Comparison of ENCODE assay signal across 8 mouse cellular contexts in the genomic region with DNA sequence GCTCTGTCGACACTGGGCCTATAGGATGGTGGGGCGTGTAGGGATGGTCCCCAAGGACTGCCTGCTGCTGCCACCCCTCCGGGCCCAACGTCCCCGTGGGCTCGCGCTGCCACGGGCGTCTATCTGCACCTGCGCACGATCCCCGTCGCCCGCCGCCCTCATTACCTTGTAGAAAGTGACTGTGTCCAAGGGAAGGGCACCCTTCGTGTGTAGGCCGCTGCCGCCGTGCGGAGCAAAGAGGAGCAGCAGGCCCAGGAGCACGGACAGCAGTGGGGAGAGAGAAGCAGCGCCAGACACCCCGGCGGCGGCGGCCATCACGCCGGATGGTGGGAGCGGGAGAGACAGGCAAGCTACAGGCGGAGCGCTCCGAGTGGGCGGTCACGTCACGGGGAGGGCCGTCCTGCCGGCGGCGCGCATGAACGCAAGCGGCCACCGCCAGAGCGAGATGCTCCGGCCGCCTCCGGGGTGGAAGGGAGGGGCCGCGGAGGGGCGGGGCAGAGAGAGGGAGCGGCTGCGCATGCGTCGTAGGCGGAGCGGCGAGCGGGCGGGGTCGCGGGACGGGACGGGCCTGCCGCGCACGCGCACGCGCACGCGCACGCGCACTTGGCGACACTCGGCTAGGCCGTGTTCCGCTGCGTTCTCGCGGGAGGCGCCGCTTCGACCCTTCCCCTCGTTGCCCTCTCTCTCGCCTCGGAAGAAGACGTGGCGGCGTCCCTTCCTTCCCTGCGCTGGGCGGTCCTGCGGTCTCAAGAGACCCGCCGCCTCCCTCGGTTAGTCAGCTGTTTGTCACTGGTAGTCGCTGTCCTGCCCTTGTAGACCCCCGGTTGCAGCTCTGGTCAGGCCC. TPM values are rescaled to one million over a fixed set of nuclear protein-coding genes. Genes with fewer than 3 reads are reported as not detected.
DNase-seq lines count a peak whose midpoint lies in the region; ATAC-seq and TF ChIP-seq lines count a peak whose summit lies in the region.

A gene (minus strand): TSS at position 481 of the 844 bp plus-strand sequence.

- intact Hi-C loops in heart, postnatal 10 days (cut with DNase I) = loop anchor here (5.0 kb wide), 2 partner anchors 140 to 260 kb away; a partner anchor contains a TSS

- peak within 1 kb of the TSS; percentile 93 for H3K9ac ChIP-seq in forebrain, embryonic 13.5 days
- peak within 1 kb of the TSS; percentile 98 for H3K9ac ChIP-seq in liver, postnatal 0 days (replicated peaks)
- H3K9ac ChIP-seq in neural tube, embryonic 14.5 days (replicated peaks; ENCODE audit: low read depth, low read length) = peak within 1 kb of the TSS; percentile 93

- H3K27me3 ChIP-seq in E14TG2a.4 (ENCODE audit: insufficient read depth, low read length) = no peaks in the 10 kb centered on the region
- H3K27me3 ChIP-seq in forebrain, embryonic 13.5 days = no peaks in the 10 kb centered on the region
- H3K27me3 ChIP-seq in liver, postnatal 0 days (ENCODE audit: insufficient read depth, low read length) = no peaks in the 10 kb centered on the region
- H3K27me3 ChIP-seq in neural tube, embryonic 14.5 days (ENCODE audit: control insufficient read depth, insufficient read depth, low read length) = peaks cover 4% of the 10 kb centered on the region; the same call in 1 of the 2 replicates

- WGBS in forebrain, embryonic 13.5 days = under 1% methylated on average over 90 of the region's 97 CpGs
- under 1% methylated on average over 94 of the region's 97 CpGs for WGBS in large intestine, adult 2 months
- WGBS in liver, postnatal 0 days (ENCODE audit: insufficient replicate concordance) = under 1% methylated on average over 63 of the region's 97 CpGs
- WGBS in neural tube, embryonic 14.5 days = 0% methylated on average over 26 of the region's 97 CpGs

- H3K27ac ChIP-seq in forebrain, embryonic 13.5 days = peak within 1 kb of the TSS; percentile 95
- H3K27ac ChIP-seq in liver, postnatal 0 days (ENCODE audit: low read depth) = peak within 1 kb of the TSS; percentile 97
- H3K27ac ChIP-seq in neural tube, embryonic 14.5 days (ENCODE audit: low read depth, low read length) = peak within 1 kb of the TSS; percentile 96

- peak; percentile 93 for ATAC-seq in forebrain, embryonic 13.5 days
- peak; percentile 92 for ATAC-seq in liver, postnatal 0 days
- peak; percentile 93 for ATAC-seq in neural tube, embryonic 14.5 days (ENCODE audit: low read depth)

- no peak for TF ChIP-seq EP300 in liver, postnatal 0 days (IDR thresholded peaks at IDR 0.05; ENCODE audit: low read depth)

- peak within 1 kb of the TSS; percentile 91 for H3K4me2 ChIP-seq in forebrain, embryonic 13.5 days
- H3K4me2 ChIP-seq in liver, postnatal 0 days (ENCODE audit: low read depth, low read length) = peak within 1 kb of the TSS; percentile 96
- peak within 1 kb of the TSS; percentile 93 for H3K4me2 ChIP-seq in neural tube, embryonic 14.5 days (ENCODE audit: low read depth, low read length)

- H3K36me3 ChIP-seq in E14TG2a.4 (ENCODE audit: insufficient read depth, low read length) = peaks cover 44% of the 10 kb centered on the region
- peaks cover 27% of the 10 kb centered on the region for H3K36me3 ChIP-seq in forebrain, embryonic 13.5 days (ENCODE audit: poor library complexity, severe bottlenecking)
- peaks cover 24% of the 10 kb centered on the region for H3K36me3 ChIP-seq in liver, postnatal 0 days (replicated peaks; ENCODE audit: insufficient read depth, low read length)
- H3K36me3 ChIP-seq in neural tube, embryonic 14.5 days (ENCODE audit: control insufficient read depth, insufficient read depth, low read length) = peaks cover 5% of the 10 kb centered on the region; the same call in 1 of the 2 replicates

- H3K9me3 ChIP-seq in E14TG2a.4 (ENCODE audit: low read length) = no peaks in the 10 kb centered on the region
- no peaks in the 10 kb centered on the region for H3K9me3 ChIP-seq in forebrain, embryonic 13.5 days (replicated peaks)
- no peaks in the 10 kb centered on the region for H3K9me3 ChIP-seq in liver, postnatal 0 days (ENCODE audit: low read length)
- no peaks in the 10 kb centered on the region for H3K9me3 ChIP-seq in neural tube, embryonic 14.5 days (ENCODE audit: control insufficient read depth, low read length)

- no peak for TF ChIP-seq CTCF in E14TG2a.4 (conservative IDR thresholded peaks at IDR 0.05; ENCODE audit: low read length)
- peak; percentile 41 for TF ChIP-seq CTCF in liver, postnatal 0 days (IDR thresholded peaks at IDR 0.05; ENCODE audit: low read depth)

- peak; percentile 93 for DNase-seq in c-Kit-positive CD71-positive TER-119-positive erythroid progenitor cells, embryonic 14.5 days (ENCODE audit: low spot score)
- DNase-seq in heart, postnatal 10 days = peak; percentile 99
- peak; percentile 68 for DNase-seq in large intestine, adult 2 months (ENCODE audit: low read depth, low spot score)
- peak; percentile 100 for DNase-seq in liver, postnatal 0 days
- peak; percentile 99 for DNase-seq in testis, postnatal 10 days (ENCODE audit: low spot score)

- peaks cover 64% of the 10 kb centered on the region for H3K4me1 ChIP-seq in E14TG2a.4 (replicated peaks; ENCODE audit: low read depth, low read length)
- peaks cover 30% of the 10 kb centered on the region for H3K4me1 ChIP-seq in forebrain, embryonic 13.5 days
- H3K4me1 ChIP-seq in liver, postnatal 0 days (ENCODE audit: insufficient read depth) = peaks cover 23% of the 10 kb centered on the region
- H3K4me1 ChIP-seq in neural tube, embryonic 14.5 days (ENCODE audit: control insufficient read depth, insufficient read depth, low read length) = peaks cover 11% of the 10 kb centered on the region

- H3K4me3 ChIP-seq in E14TG2a.4 (replicated peaks; ENCODE audit: low read length) = peak within 1 kb of the TSS; percentile 99
- H3K4me3 ChIP-seq in forebrain, embryonic 13.5 days = peak within 1 kb of the TSS; percentile 87
- H3K4me3 ChIP-seq in liver, postnatal 0 days (ENCODE audit: low read depth, low read length) = peak within 1 kb of the TSS; percentile 98
- peak within 1 kb of the TSS; percentile 89 for H3K4me3 ChIP-seq in neural tube, embryonic 14.5 days (ENCODE audit: low read depth, low read length)

RNA-seq across cellular contexts. Expression of the gene that starts here (rescaled TPM):
- 130 and 137 TPM in 2 replicates for polyA plus RNA-seq in forebrain, embryonic 13.5 days (2015; fragmentation: Nextera tagmentation; extraction: Ambion mirVana)
- 100 to 1,000 TPM; 112 TPM for total RNA-seq in heart, postnatal 10 days (2021)
- 43.5 and 53.7 TPM in 2 replicates for polyA plus RNA-seq in large intestine, adult 2 months (2012; rRNA removed)
- 69.4 and 69.7 TPM in 2 replicates for polyA plus RNA-seq in liver, postnatal 0 days (2015; fragmentation: Nextera tagmentation; extraction: Ambion mirVana)
- 146 and 155 TPM in 2 replicates for polyA plus RNA-seq in neural tube, embryonic 14.5 days (2014; fragmentation: Nextera tagmentation; extraction: Ambion mirVana)

Comparison
In these comparisons a context has a peak if more than half of its experiments do, and no peak if none do; other contexts are left out.
1. Peak in every context shown above with its lines: DNase-seq, ATAC-seq, H3K4me3 ChIP-seq and H3K27ac ChIP-seq.